Mouse (Mus musculus): ENCODE results near the gene Ank3. TPM values are rescaled to one million over a fixed set of nuclear protein-coding genes. Genes with fewer than 3 reads are reported as not detected.

Gene Ank3
- polyA plus RNA-seq, 1 experiment from 2014 or later, result 48.8 TPM

DNA sequence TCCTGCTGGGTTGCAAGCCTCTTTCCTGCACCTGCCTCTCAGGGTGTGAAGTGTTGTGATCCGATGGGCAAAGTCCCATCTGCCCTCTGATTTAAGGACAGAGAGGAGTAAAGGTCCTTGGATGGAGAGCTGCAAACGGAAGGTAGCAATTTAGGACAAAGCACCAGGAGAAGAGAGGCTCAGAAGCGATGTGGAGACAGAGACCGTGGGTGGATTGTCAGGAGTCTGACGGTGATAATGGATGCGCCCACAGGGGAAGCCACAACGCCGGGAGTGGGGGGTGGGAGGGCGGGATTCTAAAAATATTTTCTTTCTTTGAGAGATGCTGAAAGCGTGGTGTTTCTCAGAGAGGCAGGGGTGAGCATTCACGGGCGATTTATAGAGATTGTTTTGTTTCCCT is 206.6 kb downstream of the Ank3 start:
- no peak overlapping the region for H3K27ac ChIP-seq
- no peaks in the 10 kb centered on the region for H3K36me3 ChIP-seq (ENCODE audit: insufficient read depth, low read length)
- no peaks in the 10 kb centered on the region for H3K4me1 ChIP-seq (replicated peaks; ENCODE audit: insufficient read depth, low read length)
- H3K4me3 ChIP-seq (replicated peaks; ENCODE audit: low read depth, low read length), result no peak overlapping the region
- H3K4me2 ChIP-seq (ENCODE audit: low read length), result no peak overlapping the region
- TF ChIP-seq CTCF (IDR thresholded peaks at IDR 0.05; ENCODE audit: low read depth), result no peak
- 43% methylated on average over 12 of the region's 12 CpGs for WGBS
- H3K9ac ChIP-seq (ENCODE audit: low read depth, low read length), result no peak overlapping the region
- ATAC-seq (replicated peaks; ENCODE audit: low FRiP score, low read depth), result no peak
- no peaks in the 10 kb centered on the region for H3K27me3 ChIP-seq (ENCODE audit: insufficient read depth, low read length)
- H3K9me3 ChIP-seq (replicated peaks; ENCODE audit: low read length), result no peaks in the 10 kb centered on the region
- no peak for DNase-seq (ENCODE audit: low spot score)

DNA sequence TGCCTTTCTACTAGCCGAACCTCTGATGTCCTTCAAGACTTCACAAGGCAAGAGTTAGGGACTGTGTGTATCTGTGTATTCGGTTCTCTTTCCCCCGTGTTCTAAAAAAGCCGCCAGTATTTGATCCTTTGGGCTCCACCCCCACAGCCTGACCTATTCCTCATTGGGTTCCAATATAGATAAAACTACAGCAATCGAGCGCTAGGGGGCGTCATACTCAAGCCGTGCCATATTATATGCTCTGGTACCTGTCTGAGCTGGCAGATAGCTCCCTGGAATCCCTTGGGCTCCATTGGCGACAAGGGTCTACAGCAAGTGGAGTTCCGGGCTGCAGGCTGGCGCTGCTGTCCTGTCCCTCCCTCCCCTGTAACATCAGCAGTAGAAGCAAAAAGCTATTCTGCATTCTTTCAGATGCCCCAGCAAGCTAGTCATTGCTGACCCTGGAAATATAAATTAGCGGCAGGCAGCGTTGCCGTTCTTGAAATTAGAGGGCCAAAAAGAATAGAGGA is 209.1 kb downstream of the Ank3 start:
- peak; percentile 36 for TF ChIP-seq CTCF (IDR thresholded peaks at IDR 0.05; ENCODE audit: low read depth)
- H3K4me1 ChIP-seq (replicated peaks; ENCODE audit: insufficient read depth, low read length), result peaks cover 4% of the 10 kb centered on the region; the same call in 1 of the 2 replicates
- 73% methylated on average over 14 of the region's 14 CpGs for WGBS
- no peaks in the 10 kb centered on the region for H3K27me3 ChIP-seq (ENCODE audit: insufficient read depth, low read length)
- H3K36me3 ChIP-seq (ENCODE audit: insufficient read depth, low read length), result no peaks in the 10 kb centered on the region
- DNase-seq (ENCODE audit: low spot score) (no peak), ATAC-seq (replicated peaks; ENCODE audit: low FRiP score, low read depth) (no peak)
- H3K4me3 ChIP-seq (replicated peaks; ENCODE audit: low read depth, low read length), result no peak overlapping the region
- no peak overlapping the region for H3K27ac ChIP-seq
- no peak overlapping the region for H3K9ac ChIP-seq (ENCODE audit: low read depth, low read length)
- no peak overlapping the region for H3K4me2 ChIP-seq (ENCODE audit: low read length)
- no peaks in the 10 kb centered on the region for H3K9me3 ChIP-seq (replicated peaks; ENCODE audit: low read length)

DNA sequence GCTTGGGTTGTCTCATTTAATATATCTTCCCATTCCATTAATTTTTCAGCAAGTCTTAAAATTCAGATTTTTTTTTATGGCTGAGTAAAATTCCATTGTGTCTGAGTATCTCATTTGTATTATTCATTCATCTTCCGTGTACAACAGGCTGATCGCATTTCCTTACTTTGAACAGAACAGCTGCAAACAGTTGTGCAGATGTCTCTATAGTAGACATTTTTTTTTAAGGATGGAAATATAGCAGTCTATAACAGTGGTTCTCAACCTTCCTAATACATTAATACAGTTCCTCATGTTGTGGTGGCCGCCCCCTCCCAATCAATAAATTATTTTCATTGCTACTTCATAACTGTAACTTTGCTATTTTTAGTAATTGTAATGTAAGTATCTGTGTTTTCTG is 212.7 kb downstream of the Ank3 start:
- no peak overlapping the region for H3K9ac ChIP-seq (ENCODE audit: low read depth, low read length)
- DNase-seq (ENCODE audit: low spot score) (peak; percentile 77), ATAC-seq (replicated peaks; ENCODE audit: low FRiP score, low read depth) (no peak)
- peaks cover 4% of the 10 kb centered on the region; the same call in 1 of the 2 replicates for H3K4me1 ChIP-seq (replicated peaks; ENCODE audit: insufficient read depth, low read length)
- peak overlapping the region; percentile 50; the same call in 1 of the 2 replicates for H3K27ac ChIP-seq
- no peak overlapping the region for H3K4me2 ChIP-seq (ENCODE audit: low read length)
- no peaks in the 10 kb centered on the region for H3K9me3 ChIP-seq (replicated peaks; ENCODE audit: low read length)
- no peaks in the 10 kb centered on the region for H3K36me3 ChIP-seq (ENCODE audit: insufficient read depth, low read length)
- TF ChIP-seq CTCF (IDR thresholded peaks at IDR 0.05; ENCODE audit: low read depth), result no peak
- H3K27me3 ChIP-seq (ENCODE audit: insufficient read depth, low read length), result no peaks in the 10 kb centered on the region
- WGBS, result 34% methylated on average over 3 of the region's 3 CpGs
- H3K4me3 ChIP-seq (replicated peaks; ENCODE audit: low read depth, low read length), result no peak overlapping the region

DNA sequence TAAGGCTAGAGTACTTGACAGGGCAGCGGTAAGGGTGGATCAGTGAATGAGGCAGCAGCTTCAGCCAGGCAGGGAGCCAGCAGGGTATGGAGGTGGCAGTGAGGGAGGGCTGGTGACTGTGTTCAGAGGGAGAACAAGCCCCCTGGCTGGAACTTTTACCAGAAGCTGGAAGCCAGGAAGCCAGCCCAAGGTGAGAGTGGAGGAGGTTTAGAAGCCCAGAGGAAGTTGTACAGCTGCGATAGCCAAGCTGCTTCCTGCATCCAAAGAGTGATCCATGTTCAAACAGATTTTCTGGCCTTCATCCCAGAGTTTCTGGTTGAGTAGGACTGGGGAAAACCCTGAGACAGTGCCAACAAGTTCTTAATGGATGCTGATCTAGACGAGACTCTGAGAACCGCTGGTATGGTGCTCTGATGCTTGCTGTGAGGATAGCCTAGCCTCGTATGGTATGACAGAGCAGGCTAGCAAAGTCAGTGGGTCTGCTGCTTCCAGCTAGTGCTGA is 213.3 kb downstream of the Ank3 start:
- Histone ChIP-seq H3K4me2 (ENCODE audit: low read length) (no peak overlapping the region), H3K4me3 (replicated peaks; ENCODE audit: low read depth, low read length) (no peak overlapping the region), H3K4me1 (replicated peaks; ENCODE audit: insufficient read depth, low read length) (peaks cover 4% of the 10 kb centered on the region; the same call in 1 of the 2 replicates), H3K9me3 (replicated peaks; ENCODE audit: low read length) (no peaks in the 10 kb centered on the region), H3K9ac (ENCODE audit: low read depth, low read length) (no peak overlapping the region), H3K27ac (peak overlapping the region; percentile 50; the same call in 1 of the 2 replicates), H3K36me3 (ENCODE audit: insufficient read depth, low read length) (no peaks in the 10 kb centered on the region), H3K27me3 (ENCODE audit: insufficient read depth, low read length) (no peaks in the 10 kb centered on the region)
- no peak; the same call in 1 of the 2 replicates for ATAC-seq (replicated peaks; ENCODE audit: low FRiP score, low read depth)
- DNase-seq (ENCODE audit: low spot score), result peak; percentile 93
- TF ChIP-seq CTCF (IDR thresholded peaks at IDR 0.05; ENCODE audit: low read depth), result no peak
- WGBS, result 28% methylated on average over 5 of the region's 5 CpGs

DNA sequence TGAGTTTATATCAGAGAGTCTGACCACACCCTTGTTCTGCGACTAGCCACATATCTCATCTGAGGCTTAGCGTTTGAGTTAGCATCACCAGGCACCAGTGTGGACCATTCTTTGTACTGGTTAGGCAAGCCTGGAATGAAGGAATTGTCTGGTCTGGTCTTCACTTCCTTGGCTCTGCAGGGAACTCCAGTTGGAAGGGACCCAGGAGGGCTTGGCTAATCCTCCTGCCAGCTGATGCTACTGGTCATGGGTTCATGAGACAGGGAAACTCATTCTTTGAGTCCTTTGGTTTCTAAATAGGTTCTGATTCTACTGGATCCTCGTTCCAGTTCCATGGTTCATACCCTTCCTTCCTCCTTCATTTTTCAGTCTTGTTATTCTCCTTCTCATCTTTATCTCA is 218.4 kb downstream of the Ank3 start:
- Histone ChIP-seq H3K4me3 (replicated peaks; ENCODE audit: low read depth, low read length) (no peak overlapping the region), H3K9ac (ENCODE audit: low read depth, low read length) (no peak overlapping the region), H3K27me3 (ENCODE audit: insufficient read depth, low read length) (no peaks in the 10 kb centered on the region), H3K36me3 (ENCODE audit: insufficient read depth, low read length) (no peaks in the 10 kb centered on the region), H3K4me1 (replicated peaks; ENCODE audit: insufficient read depth, low read length) (no peaks in the 10 kb centered on the region), H3K4me2 (ENCODE audit: low read length) (no peak overlapping the region), H3K27ac (no peak overlapping the region), H3K9me3 (replicated peaks; ENCODE audit: low read length) (no peaks in the 10 kb centered on the region)
- ATAC-seq (replicated peaks; ENCODE audit: low FRiP score, low read depth) (no peak), DNase-seq (ENCODE audit: low spot score) (no peak)
- TF ChIP-seq CTCF (IDR thresholded peaks at IDR 0.05; ENCODE audit: low read depth), result no peak
- WGBS, result 88% methylated on average over 3 of the region's 3 CpGs

DNA sequence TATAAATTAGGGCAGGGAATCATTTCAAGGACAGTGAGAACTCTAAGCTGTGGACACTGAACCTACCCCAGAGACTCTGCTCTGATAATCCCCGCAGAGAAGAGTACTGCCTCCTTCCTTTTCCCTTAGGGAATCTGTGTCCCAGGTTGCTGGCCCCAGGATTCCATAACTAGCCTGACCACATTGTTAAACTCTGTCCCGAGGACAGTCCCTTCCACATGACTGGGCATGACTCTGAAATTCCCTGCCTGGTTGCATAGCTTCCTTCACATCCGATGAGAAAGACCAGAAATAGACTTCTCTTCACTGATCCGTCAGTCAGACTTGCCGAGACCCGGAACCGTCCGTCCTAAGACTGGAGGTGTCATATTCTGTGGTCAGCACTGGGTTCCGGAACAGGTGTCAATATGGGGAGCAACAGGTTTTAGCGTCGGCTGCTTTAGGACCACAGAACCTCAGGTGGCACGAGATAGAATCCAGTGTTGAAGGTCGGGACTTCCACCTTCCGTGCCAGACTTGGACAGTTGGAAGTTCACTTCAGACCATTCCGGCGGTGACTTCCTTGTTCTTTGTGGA is 219.1 kb downstream of the Ank3 start:
- Histone ChIP-seq H3K4me1 (replicated peaks; ENCODE audit: insufficient read depth, low read length) (no peaks in the 10 kb centered on the region), H3K4me2 (ENCODE audit: low read length) (no peak overlapping the region), H3K27me3 (ENCODE audit: insufficient read depth, low read length) (no peaks in the 10 kb centered on the region), H3K9me3 (replicated peaks; ENCODE audit: low read length) (no peaks in the 10 kb centered on the region), H3K27ac (no peak overlapping the region), H3K9ac (ENCODE audit: low read depth, low read length) (no peak overlapping the region), H3K36me3 (ENCODE audit: insufficient read depth, low read length) (no peaks in the 10 kb centered on the region), H3K4me3 (replicated peaks; ENCODE audit: low read depth, low read length) (no peak overlapping the region)
- ATAC-seq (replicated peaks; ENCODE audit: low FRiP score, low read depth) (peak; percentile 36; the same call in 1 of the 2 replicates), DNase-seq (ENCODE audit: low spot score) (peak; percentile 33)
- WGBS, result 77% methylated on average over 16 of the region's 16 CpGs
- TF ChIP-seq CTCF (IDR thresholded peaks at IDR 0.05; ENCODE audit: low read depth), result no peak

All from kidney, postnatal 0 days (tissue).